Mouse (Mus musculus): ENCODE data around the gene Rimbp3.

- TF ChIP-seq EP300 (IDR thresholded peaks at IDR 0.05; ENCODE audit: low read depth) (no peak), CTCF (IDR thresholded peaks at IDR 0.05; ENCODE audit: low read depth) (no peak)
Observed at GRCm38 (mm10) chr16:17261341-17261740, 52.9 kb downstream of the Rimbp3 start.
